Mouse (Mus musculus) gastrocnemius, postnatal 4 days (tissue): ENCODE measurements around the gene Ppil6. TPM values are rescaled to one million over a fixed set of nuclear protein-coding genes. Genes with fewer than 3 reads are reported as not detected.

Experiments used
- DNase-seq, 2 experiments: peaks; one replicate each; pipeline ENCODE4 v3.0.0; 2021 to 2022; ENCODE audit warnings: low spot score in 2 of 2, mixed read lengths in 2 of 2
- total RNA-seq, 2 experiments: library from RNA; stranded (reverse); gene quantifications; 2 replicates each; pipeline ENCODE4 v1.2.3; 2021

Ppil6 gene
- total RNA-seq, 2 experiments from 2014 or later = not detected

GRCm38 (mm10) chr10:41477278-41478181 is 12.7 kb upstream of the Ppil6 start:
- DNase-seq = peak in 1 of 2 experiments; percentile 76

GRCm38 (mm10) chr10:41479961-41480360 is 10.3 kb upstream of the Ppil6 start:
- DNase-seq = no peak

GRCm38 (mm10) chr10:41480938-41481880 is 9.0 kb upstream of the Ppil6 start:
- no peak for DNase-seq

- DNase-seq = no peak
Observed at GRCm38 (mm10) chr10:41482446-41482845, 7.8 kb upstream of the Ppil6 start.

GRCm38 (mm10) chr10:41485778-41486177 is 4.5 kb upstream of the Ppil6 start:
- no peak for DNase-seq

- DNase-seq = no peak
Observed at GRCm38 (mm10) chr10:41486506-41487170, 3.6 kb upstream of the Ppil6 start.

- no peak for DNase-seq
Observed at GRCm38 (mm10) chr10:41488877-41489276, 1.4 kb upstream of the Ppil6 start.

- no peak for DNase-seq
Observed at GRCm38 (mm10) chr10:41489294-41489693, 945 bp upstream of the Ppil6 start.

GRCm38 (mm10) chr10:41490518-41490873 is 257 bp downstream of the Ppil6 start:
- no peak for DNase-seq

- no peak for DNase-seq
Observed at GRCm38 (mm10) chr10:41491111-41491510, 872 bp downstream of the Ppil6 start.

GRCm38 (mm10) chr10:41500941-41501340 is 10.7 kb downstream of the Ppil6 start:
- DNase-seq = no peak

- no peak for DNase-seq
Observed at GRCm38 (mm10) chr10:41504996-41505395, 14.8 kb downstream of the Ppil6 start.

GRCm38 (mm10) chr10:41505446-41505845 is 15.2 kb downstream of the Ppil6 start:
- DNase-seq = peak in 1 of 2 experiments; percentile 67

GRCm38 (mm10) chr10:41509160-41509559 is 18.9 kb downstream of the Ppil6 start:
- DNase-seq = no peak

GRCm38 (mm10) chr10:41514301-41514700 is 24.1 kb downstream of the Ppil6 start:
- no peak for DNase-seq

GRCm38 (mm10) chr10:41514921-41515320 is 24.7 kb downstream of the Ppil6 start:
- DNase-seq = no peak

- DNase-seq = peak; percentile 30 to 68
Observed at GRCm38 (mm10) chr10:41518508-41518980, 28.3 kb downstream of the Ppil6 start.

- DNase-seq = peak; percentile 88 to 93
Observed at GRCm38 (mm10) chr10:41518981-41519618, 28.9 kb downstream of the Ppil6 start, which contains the start of gene Cd164. TSS of gene Cd164 (plus strand) at chr10:41519414.

- DNase-seq = peak; percentile 32 to 65
Observed at GRCm38 (mm10) chr10:41519640-41520409, 29.6 kb downstream of the Ppil6 start.

GRCm38 (mm10) chr10:41520410-41520673 is 30.1 kb downstream of the Ppil6 start:
- DNase-seq = no peak
